Mouse (Mus musculus) cerebellum, postnatal 14 days (tissue): ENCODE data around the gene Zcchc17.

Experiments used
- DNase-seq, 2 experiments: peaks; one replicate each; pipeline ENCODE4 v3.0.0; 2021; ENCODE audit warnings: mixed read lengths in 2 of 2

Gene Zcchc17

DNA sequence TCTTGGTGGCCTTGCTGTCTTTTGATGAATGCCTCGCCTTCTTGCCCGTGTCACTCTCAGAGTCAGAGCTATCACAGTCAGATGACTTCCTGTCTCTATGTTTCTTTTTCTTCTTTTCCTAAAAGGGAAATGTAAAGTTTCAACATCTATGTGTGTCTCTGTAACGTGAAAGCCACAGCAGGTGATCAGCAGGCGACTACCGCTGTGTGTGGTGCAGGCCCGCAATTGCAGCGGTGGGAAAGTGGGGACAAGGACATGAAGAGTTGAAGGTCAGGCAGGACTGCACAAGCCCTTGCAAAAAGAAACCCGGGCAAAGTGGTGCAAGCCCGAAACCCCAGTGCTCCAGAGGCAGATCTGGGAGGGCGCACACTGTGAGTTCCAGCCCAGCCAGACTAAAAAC is 43.1 kb downstream of the Zcchc17 start:
- DNase-seq: no peak

DNA sequence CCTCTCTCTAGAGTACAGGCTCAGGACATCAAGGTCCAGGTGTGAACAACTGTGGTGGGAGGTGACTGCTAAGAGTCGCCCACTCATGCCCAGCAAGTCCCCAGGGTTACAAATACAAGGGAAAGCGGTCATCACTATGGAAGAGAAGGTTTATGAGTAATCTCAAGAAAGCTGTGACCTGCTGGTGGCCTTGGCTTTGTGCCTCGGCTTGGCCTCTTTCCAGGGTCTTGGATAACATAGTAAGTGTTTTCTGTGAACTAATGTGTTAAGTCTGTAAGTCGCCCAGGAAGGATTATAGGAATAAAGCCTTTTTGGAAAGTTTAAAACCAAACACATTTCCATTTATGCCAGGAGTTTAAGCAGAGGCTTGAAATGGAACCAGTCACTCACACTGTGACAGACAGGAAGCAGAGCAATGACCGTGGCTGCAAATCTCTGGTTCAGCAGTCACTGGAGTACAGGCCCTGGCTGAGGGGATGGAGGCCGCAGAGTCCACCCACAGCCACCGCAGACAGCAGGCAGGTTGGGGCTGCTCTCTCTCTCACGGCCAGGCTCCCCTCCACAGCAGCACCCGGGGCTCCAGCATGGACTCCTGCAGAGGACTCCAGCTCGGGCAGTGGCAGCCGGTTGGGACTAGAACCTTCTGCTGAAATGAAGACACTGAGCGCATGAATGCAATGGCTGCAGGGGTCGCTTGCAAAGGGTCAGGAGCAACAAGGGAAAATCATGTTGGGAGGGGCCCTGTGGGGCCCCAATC is 43.8 kb downstream of the Zcchc17 start:
- peak in 1 of 2 experiments; percentile 74 for DNase-seq

DNA sequence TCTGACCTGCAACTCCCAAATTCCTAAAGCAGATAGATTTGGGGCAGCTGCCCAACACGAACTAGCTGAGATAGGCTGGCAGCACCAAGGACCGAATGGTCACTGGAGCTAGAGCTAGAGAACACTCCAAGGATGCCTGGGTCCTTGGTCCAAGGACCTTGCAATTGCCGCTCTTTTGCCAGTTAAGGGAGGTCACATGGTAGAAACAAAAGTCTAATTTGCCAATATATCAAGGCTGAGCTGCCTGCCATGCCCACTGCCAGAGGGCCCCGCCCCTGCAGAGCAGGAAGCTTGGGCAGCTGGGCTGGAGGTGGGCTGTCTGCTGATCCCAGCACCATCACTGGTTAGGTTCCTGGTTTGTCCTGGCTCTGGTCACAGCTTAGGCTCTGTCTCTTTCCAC is 46.2 kb downstream of the Zcchc17 start:
- DNase-seq: no peak

DNA sequence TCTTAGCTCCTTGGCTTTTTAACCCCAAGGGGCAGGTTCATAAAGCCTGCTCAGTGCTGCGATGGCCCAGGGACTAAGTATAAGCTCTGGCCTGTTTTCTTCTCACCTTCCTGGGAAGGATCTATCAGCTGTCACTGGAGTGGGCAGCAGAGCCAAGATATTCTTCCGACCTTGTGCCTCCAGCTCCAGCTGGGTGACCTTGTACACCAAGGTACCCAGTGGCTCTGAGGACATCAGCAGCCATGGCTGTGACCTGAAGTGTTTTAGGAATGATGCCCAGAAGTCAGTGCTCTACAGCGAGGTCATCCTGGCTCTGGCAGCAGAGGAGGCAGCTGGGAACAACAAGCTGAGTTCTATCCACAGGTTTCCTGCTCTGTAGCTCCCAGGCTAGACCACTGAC is 47.2 kb downstream of the Zcchc17 start:
- no peak for DNase-seq

DNA sequence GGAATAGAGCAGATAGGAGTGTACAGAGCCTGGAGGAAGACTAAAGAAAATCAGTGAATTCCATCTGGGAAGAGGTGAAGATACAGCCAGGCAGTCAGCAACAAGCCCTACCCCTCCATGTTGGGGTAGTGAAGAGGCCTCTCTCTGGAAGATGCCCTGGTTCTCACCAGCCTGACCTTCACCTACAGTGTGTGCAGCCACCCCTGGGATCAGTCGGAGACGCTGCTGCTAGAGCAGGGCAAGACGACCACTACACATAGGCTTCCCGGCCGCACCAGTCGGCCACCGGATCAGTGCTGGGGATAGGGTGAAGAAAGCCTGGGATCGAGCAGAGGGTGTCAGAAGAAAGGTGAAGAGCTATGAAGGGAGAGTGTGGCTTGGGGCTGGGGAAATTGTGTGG is 50.5 kb downstream of the Zcchc17 start:
- no peak for DNase-seq

DNA sequence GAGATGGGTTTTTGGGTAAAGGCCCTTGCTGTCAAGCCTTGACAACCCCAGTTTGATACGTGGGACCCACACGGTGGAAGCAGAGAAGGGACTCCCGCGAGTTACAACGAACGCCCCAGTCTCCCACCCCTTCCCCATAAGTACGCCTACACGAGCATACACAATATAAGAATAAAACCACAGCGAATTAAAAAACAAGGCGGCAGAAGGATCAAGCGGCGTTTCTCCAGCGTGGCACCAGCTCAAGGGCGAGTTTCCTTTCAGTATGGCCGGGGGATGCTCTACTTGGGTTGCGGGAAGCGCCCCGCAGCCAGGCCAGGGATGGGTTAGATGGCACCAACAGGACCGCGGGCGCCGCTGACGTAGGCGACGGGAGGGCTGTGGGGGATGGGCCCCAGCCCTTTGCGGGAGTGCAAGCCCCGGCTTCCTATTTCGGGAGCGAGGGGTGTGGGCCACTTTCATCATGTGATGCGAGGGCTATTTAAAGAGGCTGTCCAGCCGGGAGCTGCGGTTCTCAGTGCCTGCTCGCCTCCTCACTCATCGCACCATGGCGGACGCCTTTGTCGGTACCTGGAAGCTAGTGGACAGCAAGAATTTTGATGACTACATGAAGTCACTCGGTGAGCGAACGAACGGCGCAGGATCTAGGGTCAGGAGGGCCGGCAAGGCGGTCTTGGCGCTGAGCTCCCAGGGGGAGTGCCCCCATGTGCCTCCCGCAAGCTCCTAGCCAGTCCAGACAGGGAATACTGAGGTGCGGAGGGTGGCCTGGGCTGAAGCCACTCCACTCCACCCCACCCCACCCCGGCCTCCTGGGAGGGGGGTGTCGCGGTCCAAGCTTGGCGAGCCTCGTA is 51.3 kb downstream of the Zcchc17 start, which contains the start of the genes Fabp3 and Gm10570:
Gene Fabp3 (plus strand): TSS at position 365 of the 851 bp plus-strand sequence.
Gene Gm10570 (minus strand): TSS at position 444 of the 851 bp plus-strand sequence.
- peak; percentile 81 to 84 for DNase-seq

DNA sequence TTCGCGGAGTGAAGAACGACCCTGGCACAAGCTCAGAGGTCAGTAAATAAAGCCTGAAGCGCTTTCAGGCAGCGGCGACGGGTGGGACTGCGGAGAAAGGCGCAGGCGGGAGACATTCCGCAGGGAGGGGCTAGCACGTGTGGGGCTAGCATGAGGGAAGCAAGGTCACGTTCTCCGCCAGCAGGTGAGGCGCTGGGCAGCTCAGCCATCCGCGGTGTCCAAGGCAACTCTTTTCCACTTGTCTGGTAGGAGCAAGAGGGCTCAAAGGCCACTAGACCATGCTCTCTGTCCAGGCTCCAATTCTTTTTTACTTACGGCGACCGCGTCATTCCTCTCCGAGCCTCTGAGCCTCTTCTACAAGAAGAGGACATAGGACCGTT is 51.9 kb downstream of the Zcchc17 start:
- peak; percentile 72 to 77 for DNase-seq

DNA sequence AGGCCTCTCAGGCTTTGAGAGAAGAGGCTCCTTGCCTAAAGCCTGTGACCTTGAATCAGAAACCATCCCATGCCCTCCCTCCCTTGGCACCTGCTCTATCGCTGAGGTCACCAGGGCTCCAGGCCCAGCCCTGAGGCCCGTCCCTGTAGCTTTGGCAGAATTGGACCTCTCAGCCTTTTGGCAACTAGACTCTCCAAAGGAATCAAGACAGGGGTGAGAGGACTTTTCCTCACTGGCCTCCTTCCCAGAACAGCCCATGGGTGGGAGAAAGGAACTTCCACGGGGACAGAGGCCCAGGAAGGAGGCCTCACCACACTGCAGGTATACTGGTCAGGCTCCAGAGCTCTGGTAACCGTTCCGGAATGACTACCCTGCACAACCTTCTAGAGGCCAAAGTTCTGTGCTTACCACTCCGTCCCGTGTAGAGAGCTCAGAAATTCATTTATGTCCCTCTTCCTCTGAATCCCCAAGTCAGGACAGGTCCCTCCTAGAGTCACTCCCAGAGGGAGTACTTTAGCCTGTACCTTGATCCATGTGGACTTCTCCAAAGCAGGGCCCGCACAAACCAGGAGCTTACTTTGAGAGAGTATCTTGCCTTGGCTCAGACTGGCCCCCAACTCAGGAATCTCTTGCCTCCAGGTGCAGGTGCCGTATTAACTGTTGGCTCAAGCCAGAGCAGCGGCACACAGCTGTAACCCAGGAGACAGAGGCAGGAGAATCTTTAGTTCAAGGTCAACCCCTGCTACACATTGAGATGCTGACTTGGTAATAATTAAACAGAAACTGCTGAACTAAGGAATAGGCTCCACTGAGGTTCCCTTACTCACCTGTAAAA is 52.7 kb downstream of the Zcchc17 start:
- peak; percentile 43 to 56 for DNase-seq

DNA sequence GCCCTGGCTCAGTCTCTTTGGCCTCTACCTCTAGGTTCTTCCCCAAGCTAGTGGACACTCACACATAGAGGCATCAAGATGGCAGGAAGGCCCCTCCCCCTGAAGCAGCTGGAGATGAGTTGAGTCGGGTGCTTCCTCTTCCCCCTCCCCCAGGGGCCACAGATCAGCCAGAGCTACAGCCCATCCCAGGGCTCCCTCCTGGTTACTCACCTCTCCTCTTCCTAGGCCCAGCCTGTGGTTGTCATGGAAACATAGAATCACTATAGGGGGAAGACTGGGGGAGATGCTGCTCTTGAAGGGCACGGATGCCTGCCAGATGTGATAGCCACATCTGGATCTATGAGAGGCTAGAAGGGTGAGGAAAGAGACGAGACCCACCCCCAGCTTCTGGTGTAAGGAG is 55.0 kb downstream of the Zcchc17 start:
- DNase-seq: no peak

DNA sequence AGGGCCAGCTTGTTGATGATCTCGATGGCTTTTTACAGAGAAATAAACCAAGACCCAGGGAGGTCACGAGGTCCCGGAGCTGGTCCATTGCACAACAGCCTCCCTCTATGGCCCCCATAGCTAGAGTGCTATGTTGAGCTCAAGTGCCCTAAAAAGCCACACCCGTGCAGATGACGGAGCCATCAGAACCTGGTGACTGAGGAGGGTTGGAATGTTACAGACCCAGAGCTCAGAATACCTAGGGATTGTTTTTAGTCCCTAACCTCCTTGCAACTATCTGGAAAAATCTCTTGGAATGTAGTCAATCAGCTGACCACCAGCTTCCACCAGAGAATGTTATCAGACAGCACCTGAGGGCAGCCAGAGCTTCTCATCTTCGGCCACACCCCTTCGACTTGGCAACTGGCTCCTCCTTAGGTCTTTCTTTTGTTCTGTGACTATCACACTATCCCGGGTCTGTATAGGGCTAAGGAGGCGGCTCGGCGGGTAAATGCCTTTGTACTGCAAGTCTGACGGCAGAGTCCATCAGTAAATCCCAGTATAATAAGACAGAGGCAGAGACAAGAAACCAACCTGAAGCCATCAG is 57.4 kb downstream of the Zcchc17 start:
- DNase-seq: no peak

DNA sequence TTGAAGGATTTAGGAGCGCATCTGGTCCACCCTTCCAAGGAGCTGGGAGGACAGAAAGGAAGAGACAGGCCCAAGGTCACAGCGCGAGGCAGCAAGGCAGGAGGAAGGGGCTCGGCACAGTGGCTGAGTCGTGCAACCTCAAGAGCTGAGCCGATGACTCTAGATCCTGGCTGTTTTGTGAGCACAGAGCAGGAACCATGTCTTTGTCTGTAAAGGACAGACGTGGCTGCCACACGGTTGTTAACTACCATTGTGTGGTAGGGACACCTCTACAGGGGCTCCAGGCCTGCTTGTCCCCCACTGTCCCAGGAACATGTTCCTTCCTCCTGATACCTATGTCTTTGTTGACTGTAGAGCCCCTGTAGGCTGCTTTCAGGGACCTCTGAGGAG is 60.1 kb downstream of the Zcchc17 start:
- no peak for DNase-seq

DNA sequence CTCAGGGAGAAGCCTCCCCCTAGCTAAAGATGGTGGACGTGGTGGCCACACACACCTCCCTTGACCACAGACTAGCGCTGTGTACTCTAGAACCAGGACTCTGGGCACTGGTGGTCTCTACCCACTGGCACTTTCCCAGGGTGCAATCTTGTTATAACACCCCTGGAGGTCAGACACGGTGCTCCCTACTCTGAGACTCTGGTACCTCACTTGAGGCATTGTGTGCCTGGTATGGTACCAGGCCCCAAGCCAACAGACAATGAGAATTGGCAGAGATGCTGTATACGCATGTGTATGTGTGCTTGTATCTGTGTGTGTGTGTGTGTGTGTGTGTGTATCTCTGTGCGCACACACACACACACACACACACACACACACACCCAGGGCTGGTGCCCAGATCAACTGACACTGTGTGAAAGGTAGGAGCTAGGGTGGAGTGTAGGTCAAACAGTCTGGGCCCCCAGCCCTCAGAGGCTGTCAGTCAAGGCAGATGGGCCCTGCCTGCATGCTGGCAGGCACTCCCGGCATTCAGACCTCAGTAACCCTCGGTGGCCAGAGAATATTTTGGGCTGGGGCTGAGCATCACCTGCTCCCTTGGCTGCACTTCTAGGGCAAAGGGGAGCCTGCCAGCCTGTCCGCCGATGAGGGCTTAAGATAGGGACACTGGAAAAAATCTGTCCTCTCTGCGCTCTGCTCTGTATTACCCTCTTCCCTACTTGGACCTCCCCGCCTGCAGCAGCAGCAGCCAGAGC is 60.7 kb downstream of the Zcchc17 start:
- peak; percentile 85 to 90 for DNase-seq

DNA sequence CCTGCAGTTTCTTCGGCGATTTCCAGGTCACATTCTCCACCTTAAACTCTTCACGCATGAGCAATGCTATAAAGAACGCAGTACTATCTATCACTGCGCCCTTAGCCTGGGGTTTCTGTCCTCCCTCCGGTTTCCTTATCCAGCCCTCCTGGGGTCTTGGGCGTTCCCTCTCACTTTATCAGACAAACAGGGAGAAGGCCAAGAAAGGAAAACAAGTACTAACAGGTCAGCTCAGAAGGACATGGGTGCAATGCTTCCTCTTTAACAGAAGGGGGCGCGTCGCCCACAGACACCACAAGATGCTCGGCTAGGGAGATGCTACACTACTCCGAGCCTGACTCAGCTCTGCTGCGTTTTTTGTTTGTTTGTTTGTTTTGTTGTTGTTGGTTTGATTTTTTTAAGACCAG is 62.6 kb downstream of the Zcchc17 start:
- peak in 1 of 2 experiments; percentile 60 for DNase-seq

DNA sequence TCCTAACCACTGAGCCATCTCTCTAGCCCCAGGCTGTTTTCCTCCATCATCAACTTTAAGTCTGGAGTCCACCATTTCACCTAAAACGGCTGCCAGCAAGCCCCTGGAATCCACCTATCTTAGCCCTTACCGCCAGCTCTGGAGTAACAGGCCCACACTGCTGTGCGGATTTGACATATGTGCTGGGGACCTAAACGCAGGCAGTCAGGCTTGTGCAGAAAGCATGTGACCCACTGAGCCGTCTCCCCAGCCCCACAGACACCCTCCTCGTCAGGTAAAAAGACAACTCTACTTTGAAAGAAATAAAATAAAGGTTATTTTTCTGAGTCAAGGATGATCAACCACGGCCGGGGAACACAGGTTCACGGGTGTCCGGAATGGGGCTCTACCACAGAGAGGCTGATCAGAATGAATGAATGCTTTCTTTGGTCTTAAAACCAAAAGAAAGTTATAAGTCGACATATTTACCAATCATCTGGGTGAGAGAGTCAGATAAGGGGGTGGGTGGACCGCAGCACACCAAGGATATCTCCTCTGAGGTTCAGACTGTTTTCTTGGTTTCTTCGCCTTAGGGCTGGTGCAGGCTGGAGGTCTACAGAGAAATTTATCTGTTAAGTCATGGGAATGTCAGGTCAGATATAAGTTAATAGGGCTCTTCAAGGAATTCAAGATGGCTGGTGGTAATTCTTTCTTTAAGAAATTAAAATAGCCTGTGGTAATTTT is 63.3 kb downstream of the Zcchc17 start:
- no peak for DNase-seq

DNA sequence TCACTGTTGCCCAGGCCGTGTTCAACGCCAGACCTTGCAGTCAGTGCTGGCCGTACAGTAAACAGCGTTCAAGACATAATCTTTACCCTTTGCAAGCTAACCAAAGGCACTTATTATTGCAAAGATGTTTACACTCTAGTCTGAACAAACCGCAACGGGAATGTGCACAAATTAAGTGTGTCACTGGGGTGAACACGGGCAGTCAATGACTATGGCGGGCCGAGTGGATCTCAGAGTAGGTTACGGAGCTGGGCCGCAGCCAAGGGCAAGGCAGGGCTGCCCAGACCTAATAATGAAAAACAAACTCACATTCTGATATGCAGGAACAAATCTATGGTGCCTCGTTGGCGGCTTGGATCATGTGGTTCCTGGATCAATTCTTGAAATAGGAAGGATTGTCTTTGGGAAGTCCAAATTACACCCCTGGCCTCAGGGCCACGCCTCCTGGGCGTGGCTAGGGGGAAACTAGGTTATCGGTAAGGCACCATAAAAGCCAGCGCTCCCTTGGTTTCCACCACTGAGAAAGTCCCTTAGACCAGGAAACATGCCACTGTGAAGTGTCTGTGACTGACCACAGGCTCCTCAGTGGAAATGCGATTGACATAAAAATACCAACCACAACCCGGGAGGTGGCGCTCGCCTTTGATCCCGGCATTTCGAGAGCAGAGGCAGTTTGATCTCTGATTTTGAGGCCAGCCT is 64.5 kb downstream of the Zcchc17 start:
- DNase-seq: peak in 1 of 2 experiments; percentile 62

DNA sequence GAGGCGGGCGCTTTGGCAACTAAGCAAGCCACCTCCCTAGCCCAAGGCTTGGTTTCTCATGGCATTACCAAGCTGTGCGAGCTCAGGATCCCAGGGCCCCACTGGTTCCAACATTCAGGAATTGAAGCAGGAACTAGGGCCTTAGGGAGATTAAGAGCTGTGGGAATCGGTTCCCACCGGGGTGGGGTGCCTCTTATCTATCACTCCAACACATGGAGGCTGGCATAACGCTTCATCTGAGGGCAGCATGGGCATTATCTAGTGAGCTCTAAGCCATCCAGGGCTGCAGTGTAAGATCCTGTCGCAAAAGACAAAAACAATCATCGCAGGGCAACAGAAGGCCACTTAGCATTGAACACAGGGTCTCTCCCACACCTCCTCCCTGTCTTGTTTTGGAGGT is 65.2 kb downstream of the Zcchc17 start:
- DNase-seq: no peak

DNA sequence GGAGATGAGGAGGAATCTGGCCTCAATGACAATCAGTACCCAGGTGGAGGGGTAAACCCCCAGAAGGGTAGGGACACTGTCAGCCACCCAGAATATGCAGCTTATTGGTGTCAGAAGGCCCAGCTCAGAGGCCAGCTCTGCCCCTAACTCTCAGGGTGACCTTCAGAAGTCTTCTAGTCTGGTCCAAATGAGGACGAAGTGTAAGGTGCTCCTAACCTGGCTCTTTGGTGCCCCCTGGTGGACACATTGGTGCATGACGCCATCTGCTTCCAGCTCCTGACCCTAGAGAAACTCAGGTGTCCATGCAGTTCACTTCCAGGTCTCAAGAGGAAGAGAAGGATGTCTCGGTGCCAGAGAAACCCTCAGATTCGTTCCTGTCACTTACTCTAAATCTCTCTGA is 67.5 kb downstream of the Zcchc17 start:
- peak; percentile 93 to 95 for DNase-seq

DNA sequence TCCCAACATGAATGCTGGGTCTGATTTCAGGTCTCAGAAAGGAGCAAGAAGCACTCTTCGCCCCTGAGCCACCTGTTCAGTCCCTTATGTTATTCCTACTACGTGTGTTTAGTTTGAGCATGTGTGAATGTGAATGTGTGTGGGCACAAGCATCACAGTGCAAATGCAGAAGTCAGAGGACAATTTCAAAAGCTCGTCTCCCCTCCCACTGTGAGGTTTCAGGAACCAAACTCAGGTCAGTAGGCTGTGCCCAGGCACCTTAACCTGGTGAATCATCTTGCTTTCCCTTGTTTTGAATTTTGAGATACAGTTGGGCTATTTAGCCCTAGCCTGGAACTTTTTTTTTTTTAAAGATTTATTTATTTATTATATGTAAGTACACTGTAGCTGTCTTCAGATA is 69.9 kb downstream of the Zcchc17 start:
- DNase-seq: no peak

DNA sequence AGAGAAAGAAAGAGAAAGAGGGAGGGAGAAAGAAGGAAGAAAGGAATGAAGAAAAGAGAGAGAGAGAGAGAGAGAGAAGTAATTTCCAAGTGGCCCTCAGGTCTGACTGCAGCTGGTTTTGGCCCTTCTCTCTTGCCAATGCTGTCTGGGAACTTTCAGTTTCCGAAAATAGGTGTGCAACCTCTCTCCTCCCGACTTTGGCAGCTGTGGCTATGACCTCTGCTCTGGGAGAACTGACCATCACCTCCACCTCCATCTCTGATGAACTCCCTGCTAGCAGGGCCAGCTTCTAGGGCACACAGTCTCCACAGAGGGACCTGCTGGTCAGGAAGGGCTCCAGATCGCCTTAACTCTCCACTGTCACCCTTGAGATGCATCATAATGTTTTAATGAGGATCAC is 73.2 kb downstream of the Zcchc17 start:
- no peak for DNase-seq

DNA sequence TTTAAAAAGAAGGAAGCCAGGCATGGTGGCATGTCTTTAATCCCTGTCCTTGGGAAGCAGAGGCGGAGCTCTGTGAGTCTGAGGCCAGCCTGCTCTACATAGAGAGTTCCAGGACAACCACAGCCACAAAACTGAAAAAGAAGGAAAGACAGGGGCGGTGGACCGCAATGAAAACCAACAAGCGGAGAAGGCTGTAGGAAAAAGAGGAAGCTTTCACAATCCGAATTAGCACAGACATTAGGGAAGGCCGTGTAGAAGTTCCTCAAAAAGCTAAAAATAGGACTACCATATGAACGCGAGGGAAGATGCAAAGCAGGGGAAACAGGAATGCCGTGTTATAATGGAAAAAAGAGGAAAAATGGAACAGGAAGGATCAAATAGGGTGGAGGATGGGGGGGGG is 75.9 kb downstream of the Zcchc17 start:
- no peak for DNase-seq

DNA sequence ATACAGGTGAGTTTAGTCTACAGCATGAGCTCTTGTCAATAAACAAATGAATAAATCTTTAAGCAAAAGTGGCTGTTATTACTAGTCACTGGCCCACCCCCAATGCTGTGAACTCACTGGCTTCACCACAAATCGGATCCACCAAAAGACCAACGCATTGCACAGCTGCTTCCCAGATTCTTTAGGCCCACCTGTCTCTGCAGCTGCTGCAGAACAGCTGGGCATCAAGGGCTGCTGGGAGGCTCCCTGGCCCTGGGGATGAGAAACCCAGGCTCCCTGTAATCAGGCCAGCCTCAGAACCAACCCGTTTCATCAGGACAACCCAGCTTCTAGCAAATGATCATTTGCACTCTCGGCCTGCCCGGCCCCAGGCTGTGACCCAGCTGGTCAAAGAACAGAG is 76.9 kb downstream of the Zcchc17 start:
- DNase-seq: no peak
